Mouse (Mus musculus) liver, postnatal 0 days (tissue): ENCODE data around the gene Rbp2. TPM values are rescaled to one million over a fixed set of nuclear protein-coding genes. Genes with fewer than 3 reads are reported as not detected.

Experiments used
- ATAC-seq: fragments of 200-750 bp; cut with Nextera tagmentation; 2 replicates; pipeline ENCODE4 v1.8.0; 2017; ENCODE audit warnings: mild to moderate bottlenecking, moderate library complexity
- DNase-seq: peaks from one replicate; pipeline ENCODE4 v3.0.0-alpha.2; 2016
- H3K27ac ChIP-seq: fragments of 300-500 bp; sonication (generic); 2 replicates; pipeline ENCODE4 v1.5.1; 2014; ENCODE audit warnings: antibody characterized with exemption, moderate library complexity, mild to moderate bottlenecking, low read depth
- H3K27me3 ChIP-seq: fragments of 300-500 bp; sonication (generic); 2 replicates; pipeline ENCODE4 v1.6.1; 2014; ENCODE audit warnings: low read length, control low read depth, mixed read lengths; ENCODE audit not compliant: insufficient read depth
- H3K36me3 ChIP-seq: fragments of 300-500 bp; sonication (generic); replicated peaks from 2 replicates; pipeline ENCODE4 v1.6.1; 2014; ENCODE audit warnings: mild to moderate bottlenecking, control low read depth, low read length, moderate library complexity, mixed read lengths; ENCODE audit not compliant: insufficient read depth
- H3K4me1 ChIP-seq: fragments of 300-500 bp; sonication (generic); 2 replicates; pipeline ENCODE4 v1.6.1; 2014; ENCODE audit warnings: antibody characterized with exemption, mild to moderate bottlenecking, control low read depth; ENCODE audit not compliant: insufficient read depth
- H3K4me2 ChIP-seq: fragments of 300-500 bp; sonication (generic); 2 replicates; pipeline ENCODE4 v1.6.1; 2014; ENCODE audit warnings: low read depth, mild to moderate bottlenecking, low read length, moderate library complexity, mixed read lengths
- H3K4me3 ChIP-seq: fragments of 300-500 bp; sonication (generic); 2 replicates; pipeline ENCODE4 v1.5.1; 2014; ENCODE audit warnings: low read depth, low read length
- H3K9ac ChIP-seq: fragments of 300-500 bp; sonication (generic); replicated peaks from 2 replicates; pipeline ENCODE4 v1.6.1; 2014; ENCODE audit warnings: mild to moderate bottlenecking, moderate library complexity
- H3K9me3 ChIP-seq: fragments of 300-500 bp; sonication (generic); 2 replicates; pipeline ENCODE4 v1.6.1; 2016; ENCODE audit warnings: mild to moderate bottlenecking, control low read depth, low read length, mixed read lengths
- CTCF ChIP-seq: sonication (generic); IDR thresholded peaks from 2 replicates; pipeline ENCODE4 v1.5.1; 2016; ENCODE audit warnings: antibody characterized with exemption, low read depth
- EP300 ChIP-seq: IDR thresholded peaks from 2 replicates; pipeline ENCODE4 v1.6.1; 2016; ENCODE audit warnings: antibody characterized with exemption, low read depth, mild to moderate bottlenecking
- WGBS: fragments of 180-500 bp; shearing (Covaris S2); extraction: QIAGEN DNeasy Blood & Tissue Kit; methylation state at CpG from one replicate; pipeline ENCODE4 v1.1.7; 2014; ENCODE audit not compliant: insufficient replicate concordance; 5-methylcytosine and 5-hydroxymethylcytosine counted together
- polyA plus RNA-seq: library from polyadenylated mRNA; unstranded; fragments of >200 nt; fragmentation: Nextera tagmentation; extraction: Ambion mirVana; gene quantifications from 2 replicates; pipeline ENCODE4 v1.2.1, GENCODE M21; 2015

Gene Rbp2
- polyA plus RNA-seq, 1 experiment from 2014 or later: 94.5 TPM

DNA sequence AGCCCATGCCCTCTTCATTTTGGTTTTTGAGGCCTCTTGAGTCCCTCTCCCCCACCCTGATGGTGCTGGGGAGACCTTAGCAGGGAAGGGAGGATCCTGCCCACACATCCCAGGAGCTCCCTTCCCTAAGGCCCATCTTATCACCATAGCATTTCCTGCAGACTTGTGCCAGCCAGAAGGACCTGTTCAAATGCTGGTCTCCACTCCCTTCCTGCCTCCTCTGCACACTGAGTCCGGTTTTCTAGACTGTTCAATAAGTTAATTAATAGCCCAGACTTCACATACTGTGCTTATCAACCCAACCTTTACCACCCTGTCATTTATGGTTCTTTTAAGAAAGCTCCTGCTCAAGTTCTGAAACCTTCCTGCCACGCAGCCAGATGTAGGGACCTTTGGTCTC, 19.2 kb upstream of the Rbp2 start:
- no peak overlapping the region for H3K9ac ChIP-seq
- ATAC-seq (0 out of 2 replicates have a peak, but pooled peaks have one; percentile 27), DNase-seq (no peak)
- no peaks in the 10 kb centered on the region for H3K27me3 ChIP-seq
- H3K4me1 ChIP-seq: no peaks in the 10 kb centered on the region; the same call in 1 of the 2 replicates
- TF ChIP-seq EP300 (no peak), CTCF (no peak)
- H3K36me3 ChIP-seq: no peaks in the 10 kb centered on the region
- H3K4me3 ChIP-seq: no peak overlapping the region
- no peak overlapping the region for H3K27ac ChIP-seq
- 30% methylated on average over 2 of the region's 2 CpGs for WGBS
- no peaks in the 10 kb centered on the region for H3K9me3 ChIP-seq
- H3K4me2 ChIP-seq: no peak overlapping the region

DNA sequence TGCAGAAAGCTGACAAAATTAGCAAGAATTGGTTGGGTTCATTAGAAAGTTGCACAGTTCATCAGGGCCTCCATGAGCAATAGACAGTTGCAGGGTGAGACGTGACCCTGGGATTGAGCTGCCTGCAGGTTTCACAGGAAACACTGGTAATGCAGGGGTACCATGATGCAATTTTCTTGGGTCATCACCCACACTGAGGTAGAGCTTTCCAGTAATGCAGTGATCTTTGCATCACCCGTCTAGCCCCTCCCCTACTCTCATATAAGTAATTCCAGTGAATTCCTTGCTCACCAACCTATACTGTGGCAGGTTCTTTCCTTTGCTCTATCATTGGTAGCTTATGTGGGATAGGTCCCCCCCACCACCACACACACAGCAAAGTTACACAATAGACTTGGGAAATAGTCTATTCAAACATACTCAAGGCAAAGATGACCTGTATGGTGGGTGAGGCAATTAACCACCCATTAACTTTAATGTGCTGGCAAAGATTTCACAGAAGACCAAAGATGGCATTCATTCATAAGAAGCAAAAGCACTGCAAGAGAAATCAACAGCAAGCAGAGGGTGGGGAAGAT, 5.7 kb upstream of the Rbp2 start:
- DNase-seq (no peak), ATAC-seq (peak; percentile 78)
- 63% methylated on average over 2 of the region's 2 CpGs for WGBS
- H3K27me3 ChIP-seq: no peaks in the 10 kb centered on the region
- no peak overlapping the region for H3K27ac ChIP-seq
- H3K9me3 ChIP-seq: no peaks in the 10 kb centered on the region
- TF ChIP-seq EP300 (no peak), CTCF (no peak)
- no peak overlapping the region for H3K4me3 ChIP-seq
- H3K9ac ChIP-seq: no peak overlapping the region
- H3K36me3 ChIP-seq: no peaks in the 10 kb centered on the region
- no peak overlapping the region for H3K4me2 ChIP-seq
- no peaks in the 10 kb centered on the region for H3K4me1 ChIP-seq

DNA sequence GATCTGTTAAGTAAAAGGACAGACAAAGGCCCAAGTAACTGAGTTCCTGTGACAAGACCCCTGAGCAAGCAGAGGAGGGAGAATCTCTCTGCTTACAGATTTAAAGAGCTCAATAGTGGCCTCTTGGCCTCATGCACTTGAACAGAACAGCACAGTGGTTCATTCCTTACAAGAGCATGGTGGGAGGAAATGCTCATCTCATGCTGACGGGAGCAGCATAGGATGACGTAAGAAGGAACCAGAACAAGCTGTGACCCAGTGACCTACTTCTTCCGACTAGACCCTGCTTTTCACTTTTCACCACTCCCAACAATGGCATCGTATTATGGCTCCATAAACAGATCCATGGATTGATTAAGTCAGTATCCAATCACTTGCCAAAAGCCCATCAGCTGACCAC, 3.7 kb upstream of the Rbp2 start:
- 55% methylated on average over 4 of the region's 4 CpGs for WGBS
- no peaks in the 10 kb centered on the region for H3K9me3 ChIP-seq
- ATAC-seq: no peak
- H3K4me1 ChIP-seq: no peaks in the 10 kb centered on the region
- no peak for TF ChIP-seq CTCF
- TF ChIP-seq EP300: no peak
- no peak overlapping the region for H3K4me2 ChIP-seq
- H3K27ac ChIP-seq: no peak overlapping the region
- no peak overlapping the region for H3K4me3 ChIP-seq
- no peak overlapping the region for H3K9ac ChIP-seq
- DNase-seq: no peak
- no peaks in the 10 kb centered on the region for H3K36me3 ChIP-seq
- H3K27me3 ChIP-seq: no peaks in the 10 kb centered on the region

DNA sequence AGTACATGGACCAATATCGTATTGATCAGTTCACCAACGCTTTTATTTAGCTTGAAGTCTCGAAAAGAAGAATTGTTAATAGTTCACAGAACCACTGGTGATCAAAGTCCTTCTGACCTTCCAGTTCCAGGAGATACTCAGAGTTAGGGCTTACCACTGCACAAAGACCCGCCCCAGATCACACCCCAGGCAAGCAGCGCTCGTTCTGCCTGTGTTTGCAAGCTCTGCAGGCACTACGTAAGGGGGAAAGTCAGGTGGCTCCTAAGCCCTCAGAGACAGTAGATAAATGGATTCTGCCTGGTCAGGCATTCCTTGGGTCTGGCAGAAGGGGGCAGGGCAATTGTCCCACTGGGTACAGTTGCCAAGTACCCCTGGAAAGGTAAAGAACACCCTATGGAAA, 895 bp upstream of the Rbp2 start:
- H3K4me1 ChIP-seq: peaks cover 11% of the 10 kb centered on the region
- no peak for ATAC-seq
- H3K27me3 ChIP-seq: no peaks in the 10 kb centered on the region
- no peaks in the 10 kb centered on the region for H3K36me3 ChIP-seq
- H3K27ac ChIP-seq: no peak overlapping the region
- DNase-seq: no peak
- no peak overlapping the region for H3K9ac ChIP-seq
- H3K4me2 ChIP-seq: no peak overlapping the region
- no peak overlapping the region for H3K4me3 ChIP-seq
- 53% methylated on average over 7 of the region's 7 CpGs for WGBS
- no peaks in the 10 kb centered on the region for H3K9me3 ChIP-seq
- no peak for TF ChIP-seq EP300
- no peak for TF ChIP-seq CTCF

DNA sequence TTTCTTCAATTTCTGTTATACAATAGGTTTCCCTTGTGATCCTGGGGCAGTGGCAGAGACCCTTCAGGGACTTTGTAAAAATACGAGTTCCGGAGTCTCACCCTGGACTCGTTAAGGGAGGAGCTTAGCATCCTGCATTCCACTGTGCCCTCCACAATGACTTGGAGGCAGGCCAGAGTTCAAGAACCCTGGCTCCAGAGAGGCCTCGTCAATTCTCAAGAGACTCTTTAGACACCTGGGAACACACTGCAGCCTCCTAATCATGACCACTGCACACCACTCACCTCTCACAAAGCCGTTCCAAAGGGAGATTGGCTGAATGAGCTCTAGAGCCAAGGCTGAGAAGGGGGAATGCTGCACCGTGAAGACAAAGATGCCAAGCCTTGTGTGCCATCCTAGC, 1.4 kb downstream of the Rbp2 start:
- ATAC-seq: no peak
- Histone ChIP-seq H3K4me2 (no peak overlapping the region), H3K36me3 (no peaks in the 10 kb centered on the region), H3K4me1 (peaks cover 23% of the 10 kb centered on the region), H3K4me3 (no peak overlapping the region), H3K9ac (no peak overlapping the region), H3K27me3 (no peaks in the 10 kb centered on the region), H3K9me3 (no peaks in the 10 kb centered on the region), H3K27ac (no peak overlapping the region)
- TF ChIP-seq CTCF: no peak
- TF ChIP-seq EP300: no peak
- DNase-seq: no peak
- WGBS: 72% methylated on average over 6 of the region's 6 CpGs

DNA sequence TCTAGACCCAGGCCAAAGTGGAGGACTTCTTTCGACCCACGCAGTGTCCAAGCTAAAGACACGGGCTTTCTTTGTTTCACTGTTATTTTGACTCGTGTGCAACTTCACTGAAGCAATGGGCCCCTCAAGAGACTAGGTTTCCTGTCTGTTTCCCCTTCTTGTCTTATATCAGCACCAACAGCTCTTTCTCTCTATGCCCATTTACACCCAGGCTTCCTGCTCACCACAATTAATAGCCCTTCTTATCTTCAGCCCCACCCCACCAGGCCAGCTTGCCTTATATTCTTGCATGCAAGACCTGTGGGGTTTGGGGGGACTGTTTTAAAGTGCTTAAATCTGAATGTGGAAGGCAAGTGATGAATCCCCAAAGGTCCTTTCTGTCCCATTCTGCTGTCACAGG, 3.6 kb downstream of the Rbp2 start:
- ATAC-seq: peak; percentile 58
- peaks cover 40% of the 10 kb centered on the region for H3K4me1 ChIP-seq
- H3K27me3 ChIP-seq: no peaks in the 10 kb centered on the region
- peak overlapping the region; percentile 69 for H3K27ac ChIP-seq
- 19% methylated on average over 4 of the region's 4 CpGs for WGBS
- no peak overlapping the region; the same call in 1 of the 2 replicates for H3K4me2 ChIP-seq
- no peak overlapping the region for H3K4me3 ChIP-seq
- H3K9ac ChIP-seq: peak overlapping the region; percentile 34; the same call in 1 of the 2 replicates
- H3K9me3 ChIP-seq: no peaks in the 10 kb centered on the region
- DNase-seq: peak; percentile 52
- no peaks in the 10 kb centered on the region for H3K36me3 ChIP-seq
- TF ChIP-seq CTCF (no peak), EP300 (peak; percentile 76)
